Mouse (Mus musculus): ENCODE data around the gene Baz2a.

DNA sequence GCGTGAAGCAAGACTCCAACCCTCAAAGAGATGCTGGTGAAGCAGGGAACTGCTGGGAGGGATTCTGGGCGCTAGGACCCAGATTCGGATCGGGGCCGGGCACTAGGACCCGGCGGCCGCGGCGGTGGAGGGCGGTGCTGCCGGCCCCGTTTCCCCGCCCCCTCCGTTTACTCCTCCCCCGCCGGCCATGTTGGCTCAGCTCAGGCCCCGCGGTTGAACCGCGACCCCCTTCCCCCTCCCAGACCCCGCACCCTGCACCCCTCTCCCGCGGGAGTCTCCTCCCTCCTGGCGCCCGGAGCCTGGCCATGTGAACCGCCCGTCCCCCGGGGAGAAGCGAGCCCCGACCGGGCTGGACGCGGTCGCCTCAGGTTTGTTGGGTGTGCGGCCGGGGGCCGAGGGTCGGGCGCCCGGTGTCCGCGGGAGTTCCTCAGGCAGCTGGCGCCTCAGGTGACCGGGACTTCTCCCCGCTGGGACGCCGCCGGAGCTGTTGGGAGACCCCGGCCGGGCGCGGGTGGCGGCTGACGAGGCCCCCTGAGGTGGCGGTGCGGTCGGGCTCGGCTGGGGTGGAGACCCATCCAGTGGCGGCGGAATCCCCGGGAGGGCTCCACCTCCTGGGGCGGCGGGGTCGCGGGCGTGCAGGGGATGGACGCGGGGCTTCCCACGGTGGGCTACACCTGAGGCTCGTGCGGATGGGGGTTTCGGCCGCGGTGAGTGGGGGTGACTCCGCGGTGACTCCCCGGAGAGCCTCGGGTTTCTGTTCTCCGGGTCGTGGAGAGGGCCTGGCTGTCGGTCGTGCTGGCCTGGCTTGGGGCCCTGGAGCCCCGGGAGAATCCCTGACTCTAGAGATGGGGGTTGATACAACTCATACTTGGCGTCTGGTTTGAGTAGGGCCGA lies 5.6 kb downstream of the Baz2a start:
- TF ChIP-seq CTCF (IDR thresholded peaks at IDR 0.05; ENCODE audit: control insufficient read depth, insufficient read depth, insufficient replicate concordance, low read depth, low read length) (no peak), POLR2A (IDR thresholded peaks at IDR 0.05; ENCODE audit: control insufficient read depth, low read depth, low read length) (no peak)
